Mouse (Mus musculus) megakaryocyte-erythroid progenitor cell, adult 5-6 weeks (primary cell): ENCODE results near the gene Sorbs1. TPM values are rescaled to one million over a fixed set of nuclear protein-coding genes. Genes with fewer than 3 reads are reported as not detected.
A peak's percentile ranks its signal among the peaks of the same experiment; 100 is the strongest.

Experiments used
- ATAC-seq: replicated peaks from 2 replicates; pipeline ENCODE4 v1.8.0; 2016; ENCODE audit warnings: mild to moderate bottlenecking, inconsistent platforms; ENCODE audit not compliant: severe bottlenecking, poor library complexity, low FRiP score, low TSS enrichment
- total RNA-seq, 2 experiments: library from RNA; stranded (forward) in 1 of 2; stranded (reverse) in 1 of 2; fragments of 200-1000, 215-1000 nt in 1 of 2; fragments of >200 nt in 1 of 2; fragmentation: Nextera tagmentation in 1 of 2; gene quantifications; 2 replicates each; pipeline ENCODE4 v1.2.3; 2014 to 2017

The Sorbs1 gene
- total RNA-seq, 2 experiments from 2014 or later, result 13.9 to 30.4 TPM

GRCm38 (mm10) chr19:40415725-40416124, 97.9 kb downstream of the Sorbs1 start:
- no peak for ATAC-seq

- no peak for ATAC-seq
Measured at GRCm38 (mm10) chr19:40414798-40415475, 98.6 kb downstream of the Sorbs1 start.

- ATAC-seq, result no peak
Measured at GRCm38 (mm10) chr19:40414386-40414785, 99.2 kb downstream of the Sorbs1 start.

GRCm38 (mm10) chr19:40411379-40411813, 102.2 kb downstream of the Sorbs1 start:
- no peak for ATAC-seq

- ATAC-seq, result no peak
Measured at GRCm38 (mm10) chr19:40410511-40410910, 103.1 kb downstream of the Sorbs1 start.

GRCm38 (mm10) chr19:40410109-40410508, 103.5 kb downstream of the Sorbs1 start:
- no peak for ATAC-seq

GRCm38 (mm10) chr19:40409500-40410035, 104.0 kb downstream of the Sorbs1 start:
- no peak for ATAC-seq

GRCm38 (mm10) chr19:40407186-40407585, 106.4 kb downstream of the Sorbs1 start:
- ATAC-seq, result no peak

- ATAC-seq, result no peak
Measured at GRCm38 (mm10) chr19:40406661-40407060, 106.9 kb downstream of the Sorbs1 start.

- no peak for ATAC-seq
Measured at GRCm38 (mm10) chr19:40405808-40406207, 107.8 kb downstream of the Sorbs1 start.

GRCm38 (mm10) chr19:40404582-40404981, 109.0 kb downstream of the Sorbs1 start:
- peak; percentile 64 for ATAC-seq

- no peak for ATAC-seq
Measured at GRCm38 (mm10) chr19:40403999-40404398, 109.6 kb downstream of the Sorbs1 start.

GRCm38 (mm10) chr19:40402155-40402963, 111.2 kb downstream of the Sorbs1 start:
- ATAC-seq, result no peak

GRCm38 (mm10) chr19:40401213-40401612, 112.4 kb downstream of the Sorbs1 start:
- 0 out of 2 replicates have a peak, but pooled peaks have one; percentile 27 for ATAC-seq

- no peak for ATAC-seq
Measured at GRCm38 (mm10) chr19:40400426-40401030, 113.1 kb downstream of the Sorbs1 start.

GRCm38 (mm10) chr19:40395757-40396661, 117.6 kb downstream of the Sorbs1 start:
- no peak for ATAC-seq

GRCm38 (mm10) chr19:40395321-40395695, 118.3 kb downstream of the Sorbs1 start:
- no peak for ATAC-seq

GRCm38 (mm10) chr19:40394555-40395320, 118.8 kb downstream of the Sorbs1 start:
- ATAC-seq, result no peak
